Mouse (Mus musculus) A20 (cell line): ENCODE measurements around the gene D5Ertd579e.

Experiments used
- DNase-seq: peaks from one replicate; pipeline ENCODE4 v3.0.0-alpha.2; 2011; ENCODE audit warnings: low read depth, low spot score

D5Ertd579e gene

GRCm38 (mm10) chr5:36614124-36614523 lies 81.7 kb downstream of the D5Ertd579e start:
- DNase-seq, result no peak

- DNase-seq, result no peak
These were observed 86.8 kb downstream of the D5Ertd579e start for GRCm38 (mm10) chr5:36608939-36609499.

GRCm38 (mm10) chr5:36603031-36603430 lies 92.8 kb downstream of the D5Ertd579e start:
- DNase-seq, result peak; percentile 53

- no peak for DNase-seq
These were observed 93.8 kb downstream of the D5Ertd579e start for GRCm38 (mm10) chr5:36602028-36602427.

- DNase-seq, result no peak
These were observed 94.3 kb downstream of the D5Ertd579e start for GRCm38 (mm10) chr5:36601492-36601891.

GRCm38 (mm10) chr5:36598883-36599282 lies 96.9 kb downstream of the D5Ertd579e start:
- no peak for DNase-seq

- no peak for DNase-seq
These were observed 98.2 kb downstream of the D5Ertd579e start for GRCm38 (mm10) chr5:36597653-36598052.

- DNase-seq, result no peak
These were observed 99.6 kb downstream of the D5Ertd579e start for GRCm38 (mm10) chr5:36596225-36596624.

- peak; percentile 36 for DNase-seq
These were observed 100.7 kb downstream of the D5Ertd579e start for GRCm38 (mm10) chr5:36595115-36595514.

- no peak for DNase-seq
These were observed 101.5 kb downstream of the D5Ertd579e start for GRCm38 (mm10) chr5:36594344-36594743.

GRCm38 (mm10) chr5:36593176-36593575 lies 102.6 kb downstream of the D5Ertd579e start, which contains the start of gene Tbc1d14:
TSS of gene Tbc1d14 (minus strand) at chr5:36593276.
- no peak for DNase-seq

GRCm38 (mm10) chr5:36590499-36590920 lies 105.3 kb downstream of the D5Ertd579e start:
- no peak for DNase-seq

GRCm38 (mm10) chr5:36584299-36584698 lies 111.5 kb downstream of the D5Ertd579e start:
- DNase-seq, result peak; percentile 62

GRCm38 (mm10) chr5:36581924-36582642 lies 113.7 kb downstream of the D5Ertd579e start:
- peak; percentile 100 for DNase-seq

- DNase-seq, result no peak
These were observed 114.4 kb downstream of the D5Ertd579e start for GRCm38 (mm10) chr5:36581259-36581923.

- DNase-seq, result no peak
These were observed 115.9 kb downstream of the D5Ertd579e start for GRCm38 (mm10) chr5:36579967-36580366.

GRCm38 (mm10) chr5:36578982-36579381 lies 116.8 kb downstream of the D5Ertd579e start:
- DNase-seq, result no peak

- DNase-seq, result peak; percentile 33
These were observed 119.4 kb downstream of the D5Ertd579e start for GRCm38 (mm10) chr5:36576457-36576856.

- no peak for DNase-seq
These were observed 120.1 kb downstream of the D5Ertd579e start for GRCm38 (mm10) chr5:36575745-36576144.

- no peak for DNase-seq
These were observed 120.6 kb downstream of the D5Ertd579e start for GRCm38 (mm10) chr5:36575227-36575626.

GRCm38 (mm10) chr5:36574147-36574870 lies 121.5 kb downstream of the D5Ertd579e start:
- DNase-seq, result peak; percentile 74

- no peak for DNase-seq
These were observed 122.5 kb downstream of the D5Ertd579e start for GRCm38 (mm10) chr5:36573354-36573753.
